In genomic region chr3:52401162-52401928, GRCm38 (mm10) we compare ENCODE assay signal across 9 mouse cellular contexts.
DNase-seq lines count a peak whose midpoint lies in the region; ATAC-seq and TF ChIP-seq lines count a peak whose summit lies in the region.
"Had no signal": no experiment of that assay in that cellular context is flagged by ENCODE, and none has a peak within 500 bp of the region (broad histone marks: within the 10 kb centered on the region; RNA-seq: fewer than 3 reads in every experiment).

No protein-coding gene starts in this region.

- no peaks in the 10 kb centered on the region for H3K79me2 ChIP-seq in myocyte (ENCODE audit: control insufficient read depth, insufficient read depth)

- peak overlapping the region; percentile 71 for H3K9ac ChIP-seq in heart, embryonic 14.5 days (ENCODE audit: low read length)
- peak overlapping the region; percentile 55 for H3K9ac ChIP-seq in kidney, embryonic 16.5 days (replicated peaks; ENCODE audit: low read length)
- 0 out of 2 replicates have a peak overlapping the region, but pooled peaks have one; percentile 2 for H3K9ac ChIP-seq in stomach, embryonic 14.5 days (replicated peaks; ENCODE audit: low read depth, low read length)

- WGBS in heart, embryonic 14.5 days: 4% methylated on average over 26 of the region's 26 CpGs
- WGBS in kidney, embryonic 16.5 days: 2% methylated on average over 26 of the region's 26 CpGs
- WGBS in stomach, embryonic 14.5 days: 2% methylated on average over 26 of the region's 26 CpGs

- H3K27me3 ChIP-seq in heart, embryonic 14.5 days (ENCODE audit: control insufficient read depth, insufficient read depth, low read length): no peaks in the 10 kb centered on the region
- no peaks in the 10 kb centered on the region for H3K27me3 ChIP-seq in kidney, embryonic 16.5 days (ENCODE audit: insufficient read depth, low read length)
- no peaks in the 10 kb centered on the region for H3K27me3 ChIP-seq in myocyte (ENCODE audit: control insufficient read depth, insufficient read depth, insufficient read length)
- H3K27me3 ChIP-seq in stomach, embryonic 14.5 days (ENCODE audit: control insufficient read depth, insufficient read depth, low read length): no peaks in the 10 kb centered on the region
- H3K27me3 ChIP-seq: CH12.LX had no signal

- TF ChIP-seq POLR2A in myocyte (IDR thresholded peaks at IDR 0.05; ENCODE audit: insufficient read length, low read depth): peak; percentile 38

- H3K27ac ChIP-seq in heart, embryonic 14.5 days (replicated peaks in 1 of 2; ENCODE audit: control insufficient read depth in 1 of 2, insufficient read depth in 1 of 2, low read depth in 2 of 2, low read length in 2 of 2): peak overlapping the region; percentile 64 to 76
- H3K27ac ChIP-seq in kidney, embryonic 16.5 days (ENCODE audit: low read length): peak overlapping the region; percentile 16
- 0 out of 2 replicates have a peak overlapping the region, but pooled peaks have one; percentile 7 for H3K27ac ChIP-seq in stomach, embryonic 14.5 days (ENCODE audit: low read length)

- no peaks in the 10 kb centered on the region for H3K9me3 ChIP-seq in heart, embryonic 14.5 days (ENCODE audit: control insufficient read depth, low read length)
- no peaks in the 10 kb centered on the region for H3K9me3 ChIP-seq in kidney, embryonic 16.5 days (ENCODE audit: low read length)
- no peaks in the 10 kb centered on the region for H3K9me3 ChIP-seq in stomach, embryonic 14.5 days (ENCODE audit: control insufficient read depth, low read depth, low read length)

- H3ac ChIP-seq in myocyte (ENCODE audit: control insufficient read depth, insufficient read length): peak overlapping the region; percentile 11

- peaks cover 15 to 22% of the 10 kb centered on the region in 2 experiments for H3K4me1 ChIP-seq in heart, embryonic 14.5 days (ENCODE audit: control insufficient read depth in 2 of 2, insufficient read depth in 2 of 2, low read length in 2 of 2)
- H3K4me1 ChIP-seq in kidney, embryonic 16.5 days (ENCODE audit: insufficient read depth, low read length): peaks cover 25% of the 10 kb centered on the region
- H3K4me1 ChIP-seq in stomach, embryonic 14.5 days (ENCODE audit: control insufficient read depth, insufficient read depth, low read length): peaks cover 15% of the 10 kb centered on the region

- H3K36me3 ChIP-seq in heart, embryonic 14.5 days (ENCODE audit: control insufficient read depth, insufficient read depth, low read length): no peaks in the 10 kb centered on the region
- H3K36me3 ChIP-seq in kidney, embryonic 16.5 days (ENCODE audit: insufficient read depth, low read length): no peaks in the 10 kb centered on the region
- no peaks in the 10 kb centered on the region for H3K36me3 ChIP-seq in myocyte (ENCODE audit: control insufficient read depth, insufficient read depth)
- H3K36me3 ChIP-seq in stomach, embryonic 14.5 days (ENCODE audit: control insufficient read depth, insufficient read depth, low read length): no peaks in the 10 kb centered on the region

- ATAC-seq in heart, embryonic 14.5 days (ENCODE audit: insufficient number of reproducible peaks, insufficient read depth, low FRiP score, low read depth): peak; percentile 36; the same call in 1 of the 2 replicates
- peak; percentile 55 for ATAC-seq in kidney, embryonic 16.5 days (ENCODE audit: low FRiP score, low TSS enrichment)
- ATAC-seq in stomach, embryonic 14.5 days (ENCODE audit: insufficient number of reproducible peaks, insufficient read depth, low FRiP score, low read depth): peak; percentile 56; the same call in 1 of the 2 replicates

- peak; percentile 58 to 73 for DNase-seq in cerebellum, postnatal 10 days
- no peak for DNase-seq in cerebellum, adult 8-10 months
- peak; percentile 47 for DNase-seq in fibroblast of lung, adult 2 months (ENCODE audit: low read depth)
- peak; percentile 11 for DNase-seq in liver

- H3K4me2 ChIP-seq in heart, embryonic 14.5 days (ENCODE audit: low read length): peak overlapping the region; percentile 71
- H3K4me2 ChIP-seq in kidney, embryonic 16.5 days (replicated peaks; ENCODE audit: low read depth, low read length): peak overlapping the region; percentile 67
- H3K4me2 ChIP-seq in myocyte (ENCODE audit: low read depth): peak overlapping the region; percentile 73
- H3K4me2 ChIP-seq in stomach, embryonic 14.5 days (replicated peaks; ENCODE audit: low read depth, low read length): peak overlapping the region; percentile 41

- peak overlapping the region; percentile 24 to 32; a peak in 3 of 4 replicates for H3K4me3 ChIP-seq in heart, embryonic 14.5 days (ENCODE audit: control insufficient read depth in 1 of 2, insufficient read depth in 1 of 2, low read depth in 1 of 2, low read length in 2 of 2)
- peak overlapping the region; percentile 38 for H3K4me3 ChIP-seq in kidney, embryonic 16.5 days (ENCODE audit: low read length)
- peak overlapping the region; percentile 10 for H3K4me3 ChIP-seq in myocyte
- peak overlapping the region; percentile 24 for H3K4me3 ChIP-seq in stomach, embryonic 14.5 days (ENCODE audit: low read depth, low read length)

TF ChIP-seq in myocyte, 11 proteins besides CTCF, POLR2A, EP300 and RAD21:
- no peak for TF ChIP-seq SRF (IDR thresholded peaks at IDR 0.05; ENCODE audit: control insufficient read depth, insufficient read length, low read depth)
- TF ChIP-seq MYOD1 (IDR thresholded peaks at IDR 0.05; ENCODE audit: control insufficient read depth in 1 of 3, insufficient read length in 2 of 3, low read depth in 2 of 3): peak in 1 of 3 experiments; percentile 57
- no peak for TF ChIP-seq TCF3 (IDR thresholded peaks at IDR 0.05; ENCODE audit: insufficient read length, low read depth)
- TF ChIP-seq MYOG (IDR thresholded peaks at IDR 0.05; ENCODE audit: control insufficient read depth in 1 of 3, insufficient read depth in 1 of 3, insufficient read length in 2 of 3, low read depth in 2 of 3): peak in 1 of 3 experiments; percentile 3
- no peak for TF ChIP-seq E2F4 (IDR thresholded peaks at IDR 0.05; ENCODE audit: insufficient read depth)
- TF ChIP-seq MAX (IDR thresholded peaks at IDR 0.05; ENCODE audit: low read depth): no peak
- TF ChIP-seq REST (IDR thresholded peaks at IDR 0.05; ENCODE audit: insufficient read depth, insufficient read length): no peak
- TF ChIP-seq TCF12 (IDR thresholded peaks at IDR 0.05; ENCODE audit: insufficient read depth, poor library complexity, severe bottlenecking): no peak
- peak; percentile 34 for TF ChIP-seq POLR2AphosphoS2 (IDR thresholded peaks at IDR 0.05; ENCODE audit: insufficient read length, low read depth)
- no peak for TF ChIP-seq USF1 (IDR thresholded peaks at IDR 0.05; ENCODE audit: low read depth)
- TF ChIP-seq CEBPB (IDR thresholded peaks at IDR 0.05; ENCODE audit: insufficient read depth, poor library complexity, severe bottlenecking): no peak

Comparison
In these comparisons a context has a peak if more than half of its experiments do, and no peak if none do; other contexts are left out.
1. H3K27ac ChIP-seq: peak in every context shown above with its lines; median percentile 70 in heart, embryonic 14.5 days; 16 in kidney, embryonic 16.5 days; 7 in stomach, embryonic 14.5 days.
2. H3K9ac ChIP-seq: peak in every context shown above with its lines; median percentile 71 in heart, embryonic 14.5 days; 55 in kidney, embryonic 16.5 days; 2 in stomach, embryonic 14.5 days.